Mouse (Mus musculus) lung, postnatal 0 days (tissue): Measurements from ENCODE around the gene Bach2.

Experiments
- CTCF ChIP-seq: IDR thresholded peaks from 2 replicates; pipeline ENCODE4 v1.5.1; 2016; ENCODE audit warnings: antibody characterized with exemption, mild to moderate bottlenecking
- EP300 ChIP-seq: IDR thresholded peaks from 2 replicates; pipeline ENCODE4 v1.6.1; 2016; ENCODE audit warnings: antibody characterized with exemption, mild to moderate bottlenecking, control low read depth

- no peak for TF ChIP-seq CTCF
- TF ChIP-seq EP300: no peak
These were observed 95.5 kb downstream of the Bach2 start for GRCm38 (mm10) chr4:32334131-32334530.
